Mouse (Mus musculus) small intestine, adult 2 months (tissue): ENCODE results near the gene Hyal1. TPM values are rescaled to one million over a fixed set of nuclear protein-coding genes. Genes with fewer than 3 reads are reported as not detected.

Source experiments
- H3K27ac ChIP-seq: fragments of 200-500 bp; 2 replicates; pipeline ENCODE4 v1.5.1; 2012; ENCODE audit warnings: low read depth, low read length, control low read depth, inconsistent platforms; ENCODE audit not compliant: insufficient read depth
- H3K27me3 ChIP-seq: fragments of 200-500 bp; 2 replicates; pipeline ENCODE4 v1.6.1; 2012; ENCODE audit warnings: mild to moderate bottlenecking, moderate library complexity, low read length, inconsistent platforms; ENCODE audit not compliant: control insufficient read depth, insufficient read depth
- H3K36me3 ChIP-seq: fragments of 200-500 bp; 2 replicates; pipeline ENCODE4 v1.6.1; 2012; ENCODE audit warnings: mild to moderate bottlenecking, low read length, control low read depth, inconsistent platforms; ENCODE audit not compliant: control insufficient read depth, insufficient read depth
- H3K4me1 ChIP-seq: fragments of 200-500 bp; 2 replicates; pipeline ENCODE4 v1.6.1; 2012; ENCODE audit warnings: low read length, inconsistent platforms, mixed read lengths; ENCODE audit not compliant: control insufficient read depth, insufficient read depth, insufficient read length
- H3K4me3 ChIP-seq: fragments of 200-500 bp; 2 replicates; pipeline ENCODE4 v1.5.1; 2012; ENCODE audit warnings: low read depth, mild to moderate bottlenecking, control low read depth, inconsistent platforms, low read length, moderate library complexity
- CTCF ChIP-seq: fragments of 200-500 bp; IDR thresholded peaks from 2 replicates; pipeline ENCODE4 v1.5.1; 2012; ENCODE audit warnings: low read depth, mild to moderate bottlenecking, control low read depth, inconsistent platforms, low read length, moderate library complexity, mixed read lengths; ENCODE audit not compliant: insufficient replicate concordance, insufficient read length; ENCODE audit errors: extremely low read depth
- POLR2A ChIP-seq: fragments of 200-500 bp; IDR thresholded peaks from 2 replicates; pipeline ENCODE4 v1.6.1; 2012; ENCODE audit warnings: low read depth, mild to moderate bottlenecking, control low read depth, inconsistent platforms, low read length, moderate library complexity
- WGBS: fragments of 180-500 bp; shearing (Covaris S2); methylation state at CpG from one replicate; pipeline ENCODE4 v1.1.7; 2018; 5-methylcytosine and 5-hydroxymethylcytosine counted together
- polyA plus RNA-seq: library from polyadenylated mRNA; depleted of rRNA; stranded (reverse); fragments of >200 nt; gene quantifications from 2 replicates; pipeline ENCODE4 v1.2.3, GENCODE M21; 2012

The Hyal1 gene
- polyA plus RNA-seq, 1 experiment = 2.6 TPM

DNA sequence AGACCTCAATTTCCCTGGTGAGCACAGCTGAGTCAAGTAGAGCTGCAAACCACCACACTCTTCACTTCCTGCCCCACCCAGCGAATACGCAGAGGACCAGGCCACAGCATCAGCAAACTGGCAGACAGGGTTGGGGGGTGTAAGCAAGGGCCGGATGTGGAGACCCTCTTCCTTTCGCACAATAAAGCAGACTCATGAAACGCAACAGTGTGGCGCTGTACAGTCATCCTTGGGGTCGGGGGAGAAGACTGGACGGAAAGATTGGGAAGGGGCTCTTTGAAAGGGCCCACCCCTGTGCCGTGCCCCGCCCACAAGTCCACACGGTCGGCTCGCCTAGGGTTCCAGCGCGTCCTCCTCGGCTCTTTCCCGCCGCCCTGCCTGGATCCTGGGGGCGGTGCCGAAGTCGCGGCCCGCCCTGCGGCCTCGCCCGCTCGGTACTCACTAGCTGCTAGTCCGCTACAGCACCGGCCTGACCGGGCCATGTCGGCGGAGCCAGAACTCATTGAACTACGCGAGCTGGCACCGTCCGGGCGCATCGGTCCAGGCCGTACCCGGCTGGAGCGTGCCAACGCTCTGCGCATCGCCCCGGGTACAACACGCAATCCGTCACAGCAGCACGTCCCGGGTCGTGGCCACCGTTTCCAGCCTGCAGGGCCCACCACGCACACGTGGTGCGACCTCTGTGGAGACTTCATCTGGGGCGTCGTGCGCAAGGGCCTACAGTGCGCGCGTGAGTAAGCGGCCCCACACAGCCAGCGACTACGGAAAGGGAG, 25.4 kb upstream of the Hyal1 start, which contains the start of gene Rassf1:
TSS of gene Rassf1 (plus strand) at position 439 of the 773 bp plus-strand sequence.
- Histone ChIP-seq H3K27ac (peak within 1 kb of the TSS; percentile 33), H3K27me3 (no peaks in the 10 kb centered on the region), H3K4me1 (peaks cover 21% of the 10 kb centered on the region), H3K36me3 (no peaks in the 10 kb centered on the region), H3K4me3 (peak within 1 kb of the TSS; percentile 65)
- 3% methylated on average over 63 of the region's 63 CpGs for WGBS
- no peak for TF ChIP-seq POLR2A
- no peak for TF ChIP-seq CTCF

DNA sequence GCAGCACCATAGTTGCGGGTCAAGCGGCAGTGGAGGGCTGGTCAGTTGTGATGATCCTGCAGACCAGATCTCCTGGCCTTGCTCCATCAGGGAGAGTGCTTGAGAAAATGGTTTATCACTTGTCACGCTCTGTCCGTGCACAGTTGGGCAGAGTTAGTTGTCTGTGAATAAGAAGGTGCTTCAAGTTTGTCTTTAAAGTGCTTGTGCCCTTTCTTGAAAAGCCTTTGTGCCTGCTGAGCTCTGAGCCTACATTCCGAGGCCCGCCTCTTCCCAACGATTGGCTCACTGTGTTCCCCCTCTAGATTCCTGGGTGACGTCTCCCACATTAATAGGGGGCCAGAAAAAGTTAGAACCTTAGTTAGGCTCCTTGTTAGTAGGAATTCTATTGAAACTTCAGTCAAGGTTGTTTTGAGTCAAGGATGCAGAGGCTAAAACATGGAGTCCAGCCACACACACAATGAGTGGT, 24.8 kb upstream of the Hyal1 start:
- H3K36me3 ChIP-seq = no peaks in the 10 kb centered on the region
- peaks cover 21% of the 10 kb centered on the region for H3K4me1 ChIP-seq
- peak overlapping the region; percentile 65 for H3K4me3 ChIP-seq
- H3K27me3 ChIP-seq = no peaks in the 10 kb centered on the region
- peak overlapping the region; percentile 27; the same call in 1 of the 2 replicates for H3K27ac ChIP-seq
- TF ChIP-seq POLR2A (no peak; the same call in 1 of the 2 replicates), CTCF (no peak)
- 49% methylated on average over 8 of the region's 8 CpGs for WGBS

DNA sequence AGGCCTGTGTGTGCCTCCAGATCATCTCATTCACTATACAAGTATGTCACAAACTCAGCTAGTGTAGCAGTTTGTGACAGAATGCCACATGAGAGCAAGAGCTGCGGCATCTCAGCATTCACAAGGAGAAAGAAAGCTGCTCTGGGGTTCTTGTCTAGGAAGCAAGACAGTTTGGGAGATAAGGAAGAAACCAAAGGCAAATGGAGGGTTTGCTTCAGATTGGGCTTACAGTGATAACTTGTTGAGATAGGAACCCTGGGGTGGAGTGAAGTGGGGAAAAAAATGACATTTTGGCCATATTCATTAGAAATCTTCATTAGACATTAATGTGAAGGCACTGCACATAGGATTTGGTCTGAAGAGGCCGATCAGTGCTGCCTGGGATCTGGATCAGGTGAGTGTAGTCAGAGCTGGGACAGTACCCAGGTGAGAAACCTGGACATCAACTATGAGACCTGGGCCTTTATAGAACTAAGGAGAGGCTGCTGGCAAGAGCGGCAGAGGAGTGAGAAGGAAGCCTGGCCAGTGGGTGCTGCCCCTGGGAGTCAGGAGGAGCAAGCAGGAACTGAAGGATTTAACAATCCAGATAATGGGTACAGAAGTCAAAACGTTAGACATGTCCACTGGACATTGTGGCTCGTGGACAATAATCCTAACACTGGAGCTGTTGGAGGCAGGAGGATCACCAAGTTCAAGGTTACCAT, 23.9 kb upstream of the Hyal1 start:
- Histone ChIP-seq H3K36me3 (peaks cover 9% of the 10 kb centered on the region), H3K4me3 (no peak overlapping the region), H3K27me3 (no peaks in the 10 kb centered on the region), H3K4me1 (peaks cover 14% of the 10 kb centered on the region), H3K27ac (no peak overlapping the region)
- no peak for TF ChIP-seq CTCF
- TF ChIP-seq POLR2A = no peak
- WGBS = 80% methylated on average over 5 of the region's 5 CpGs

DNA sequence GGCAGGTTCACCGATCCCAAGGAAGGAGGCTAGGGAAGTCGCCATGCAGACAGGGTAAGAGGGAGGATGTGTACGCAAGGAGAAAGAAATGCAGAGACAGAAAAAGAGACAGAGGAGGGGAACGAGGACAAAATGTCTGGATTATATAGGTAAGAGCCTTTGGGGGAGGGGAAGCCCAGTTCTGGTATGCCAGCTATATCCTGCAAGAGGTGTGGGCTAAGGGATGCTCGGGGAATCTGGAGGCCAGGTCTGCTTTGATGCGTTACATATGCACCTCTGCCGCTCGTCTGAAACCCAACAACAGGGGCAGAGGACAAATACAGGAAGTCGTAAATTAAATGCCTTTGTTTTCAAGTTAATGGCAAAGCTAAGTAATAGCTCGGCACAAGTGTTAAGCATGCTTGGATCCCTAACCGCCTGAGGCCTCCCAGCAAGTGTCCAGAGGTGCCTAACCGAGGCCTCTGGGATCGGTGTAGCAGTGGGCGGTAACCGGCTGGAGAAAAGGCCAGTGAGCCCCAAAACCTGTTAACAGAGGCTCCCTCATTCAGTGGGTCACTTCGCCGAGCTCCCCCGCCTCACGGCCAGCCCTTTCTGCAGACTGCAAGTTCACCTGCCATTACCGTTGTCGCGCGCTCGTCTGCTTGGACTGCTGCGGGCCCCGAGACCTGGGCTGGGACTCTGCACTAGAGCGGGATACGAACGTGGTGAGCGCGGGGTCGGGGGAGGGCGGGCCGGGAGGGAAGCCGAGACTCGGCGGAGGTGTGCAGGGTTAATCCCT, 23.0 kb upstream of the Hyal1 start:
- Histone ChIP-seq H3K4me1 (peaks cover 14% of the 10 kb centered on the region), H3K27me3 (no peaks in the 10 kb centered on the region), H3K27ac (peak overlapping the region; percentile 3; the same call in 1 of the 2 replicates), H3K36me3 (peaks cover 17% of the 10 kb centered on the region), H3K4me3 (peak overlapping the region; percentile 61)
- 9% methylated on average over 37 of the region's 37 CpGs for WGBS
- TF ChIP-seq POLR2A (no peak), CTCF (no peak)

DNA sequence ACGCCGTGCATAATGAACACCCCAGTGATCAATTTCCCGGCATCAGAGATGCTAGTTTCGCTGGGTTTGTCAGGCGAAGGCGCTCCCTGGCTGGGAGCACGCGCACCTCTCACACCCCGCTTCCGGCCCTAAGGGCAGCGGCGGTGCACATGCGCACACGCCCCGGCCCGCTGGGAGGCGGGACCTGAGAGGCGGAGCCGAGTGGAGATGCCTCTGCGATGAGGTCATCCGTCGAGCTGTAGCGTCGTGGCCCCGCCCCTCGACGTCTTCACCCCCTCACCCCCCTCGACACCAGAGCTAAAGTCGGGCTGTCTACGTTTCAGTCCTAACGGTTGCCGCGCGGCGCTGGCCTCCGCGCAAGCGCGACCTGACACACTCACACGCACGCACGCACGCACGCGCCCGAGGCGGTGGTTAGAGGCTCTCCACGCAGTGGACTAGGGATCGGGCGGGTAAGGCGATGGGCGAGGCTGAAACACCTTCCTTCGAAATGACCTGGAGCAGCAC, 22.4 kb upstream of the Hyal1 start:
- Histone ChIP-seq H3K4me3 (peak overlapping the region; percentile 79), H3K27me3 (no peaks in the 10 kb centered on the region), H3K4me1 (peaks cover 14% of the 10 kb centered on the region), H3K27ac (peak overlapping the region; percentile 98), H3K36me3 (peaks cover 24% of the 10 kb centered on the region)
- peak; percentile 91 for TF ChIP-seq POLR2A
- no peak for TF ChIP-seq CTCF
- under 1% methylated on average over 53 of the region's 53 CpGs for WGBS

DNA sequence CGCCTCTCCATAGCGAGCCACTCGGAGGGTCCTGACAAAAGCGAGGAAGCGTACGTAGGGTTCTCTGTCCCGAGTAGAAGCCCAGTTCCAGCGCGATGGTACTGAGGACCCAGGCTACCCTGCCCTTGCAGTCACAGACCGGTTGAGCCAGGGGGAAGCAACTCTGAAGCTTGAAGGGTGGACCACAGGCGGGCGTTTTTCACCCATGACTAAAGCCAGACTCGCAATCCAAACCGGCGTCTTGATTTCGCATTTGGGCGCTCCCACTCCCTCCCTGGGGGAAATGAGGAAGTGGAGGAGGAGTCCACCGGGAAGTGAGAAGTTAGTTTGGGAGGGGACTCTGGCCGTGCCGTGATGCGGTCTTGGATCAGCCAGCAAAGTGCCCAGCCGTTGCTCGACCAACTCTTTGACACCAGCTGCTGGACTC, 21.7 kb upstream of the Hyal1 start:
- peak; percentile 29; the same call in 1 of the 2 replicates for TF ChIP-seq POLR2A
- no peak for TF ChIP-seq CTCF
- Histone ChIP-seq H3K4me3 (peak overlapping the region; percentile 79), H3K4me1 (peaks cover 14% of the 10 kb centered on the region), H3K27ac (peak overlapping the region; percentile 98), H3K27me3 (no peaks in the 10 kb centered on the region), H3K36me3 (peaks cover 31% of the 10 kb centered on the region)
- WGBS = 0% methylated on average over 23 of the region's 23 CpGs
